Mouse (Mus musculus) lung, postnatal 0 days (tissue): Measurements from ENCODE around the gene Tmem178b.

Experiments used
- CTCF ChIP-seq: IDR thresholded peaks from 2 replicates; pipeline ENCODE4 v1.5.1; 2016; ENCODE audit warnings: antibody characterized with exemption, mild to moderate bottlenecking
- EP300 ChIP-seq: IDR thresholded peaks from 2 replicates; pipeline ENCODE4 v1.6.1; 2016; ENCODE audit warnings: antibody characterized with exemption, mild to moderate bottlenecking, control low read depth

DNA sequence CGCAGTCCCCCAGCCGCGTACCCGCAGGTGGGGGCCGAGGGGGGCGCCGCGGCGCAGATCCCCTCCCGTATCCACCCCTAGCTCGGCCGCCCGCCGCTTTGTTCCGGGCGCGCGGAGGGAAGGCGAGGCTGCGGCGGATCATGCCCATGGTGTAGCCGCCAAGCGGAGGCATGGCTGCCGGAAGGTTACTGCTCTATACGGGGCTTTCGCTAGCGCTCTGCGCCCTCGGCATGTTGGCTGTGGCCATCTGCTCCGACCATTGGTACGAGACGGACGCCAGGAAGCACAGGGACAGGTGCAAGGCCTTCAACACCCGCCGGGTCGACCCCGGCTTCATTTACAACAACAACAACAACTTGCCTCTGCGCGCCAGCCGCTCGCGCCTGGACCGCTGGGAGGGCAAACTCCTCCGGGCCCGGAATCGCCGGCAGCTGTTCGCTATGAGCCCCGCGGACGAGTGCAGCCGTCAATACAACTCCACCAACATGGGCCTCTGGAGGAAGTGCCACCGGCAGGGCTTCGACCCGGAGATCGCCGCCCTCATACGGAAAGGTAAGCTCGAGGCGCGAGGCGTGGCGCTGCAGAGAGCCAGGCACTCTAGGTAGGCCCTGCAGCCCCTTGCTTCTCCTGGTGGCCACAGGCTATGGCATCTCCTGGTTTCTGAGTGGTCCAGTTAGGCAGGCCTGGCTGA lies at the start of gene Tmem178b:
- TF ChIP-seq CTCF (no peak), EP300 (no peak)
